Mouse (Mus musculus) myocyte (in vitro differentiated cells): ENCODE data around the gene Hist1h2bf.
"Not testable (repeated sequence)": the region's sequence is repeated elsewhere in the genome, so short reads cannot be mapped to it uniquely, and the experiment has no call there.

Source experiments
- CEBPB ChIP-seq: IDR thresholded peaks from 2 replicates; pipeline ENCODE4 v1.6.1; 2011; ENCODE audit warnings: mild to moderate bottlenecking, moderate library complexity; ENCODE audit not compliant: poor library complexity, insufficient read depth, severe bottlenecking
- E2F4 ChIP-seq: IDR thresholded peaks from one replicate; pipeline ENCODE4 v1.6.1; 2011; ENCODE audit warnings: mild to moderate bottlenecking, control low read depth, moderate library complexity; ENCODE audit not compliant: insufficient read depth
- MAX ChIP-seq: IDR thresholded peaks from one replicate; pipeline ENCODE4 v1.6.1; 2011; ENCODE audit warnings: low read depth, mild to moderate bottlenecking, control low read depth
- MYOD1 ChIP-seq, 3 experiments: IDR thresholded peaks; one replicate each; pipeline ENCODE4 v1.6.1; 2011; ENCODE audit warnings: control low read depth in 2 of 3, low read depth in 2 of 3, mild to moderate bottlenecking in 2 of 3, moderate library complexity in 1 of 3; ENCODE audit not compliant: insufficient read length in 2 of 3, control insufficient read depth in 1 of 3
- MYOG ChIP-seq, 3 experiments: IDR thresholded peaks; one replicate each; pipeline ENCODE4 v1.6.1; 2011; ENCODE audit warnings: control low read depth in 2 of 3, low read depth in 2 of 3, mild to moderate bottlenecking in 2 of 3; ENCODE audit not compliant: insufficient read length in 2 of 3, control insufficient read depth in 1 of 3, insufficient read depth in 1 of 3
- POLR2A ChIP-seq: IDR thresholded peaks from one replicate; pipeline ENCODE4 v1.6.1; 2011; ENCODE audit warnings: low read depth, mild to moderate bottlenecking, control low read depth, moderate library complexity; ENCODE audit not compliant: insufficient read length
- POLR2AphosphoS2 ChIP-seq: IDR thresholded peaks from one replicate; pipeline ENCODE4 v1.6.1; 2011; ENCODE audit warnings: low read depth, control low read depth; ENCODE audit not compliant: insufficient read length
- TCF12 ChIP-seq: IDR thresholded peaks from one replicate; pipeline ENCODE4 v1.6.1; 2011; ENCODE audit warnings: mild to moderate bottlenecking, control low read depth; ENCODE audit not compliant: poor library complexity, insufficient read depth, severe bottlenecking
- TCF3 ChIP-seq: IDR thresholded peaks from one replicate; pipeline ENCODE4 v1.6.1; 2011; ENCODE audit warnings: low read depth, control low read depth; ENCODE audit not compliant: insufficient read length
- USF1 ChIP-seq: IDR thresholded peaks from one replicate; pipeline ENCODE4 v1.6.1; 2011; ENCODE audit warnings: low read depth, mild to moderate bottlenecking, control low read depth, moderate library complexity

GRCm38 (mm10) chr13:23542999-23543607, 30.9 kb downstream of the Hist1h2bf start, which contains the start of gene Hist1h2bh:
- TF ChIP-seq TCF12; USF1; MAX; MYOD1 (IDR thresholded peaks at IDR 0.05; ENCODE audit: control insufficient read depth in 1 of 3, insufficient read length in 2 of 3, low read depth in 2 of 3); TCF3; MYOG (IDR thresholded peaks at IDR 0.05; ENCODE audit: control insufficient read depth in 1 of 3, insufficient read depth in 1 of 3, insufficient read length in 2 of 3, low read depth in 2 of 3): not testable (repeated sequence)
- TF ChIP-seq POLR2AphosphoS2 (peak; percentile 91), CEBPB (peak; percentile 95), POLR2A (peak; percentile 65), E2F4 (peak; percentile 68)
